Mouse (Mus musculus) embryonic facial prominence, embryonic 15.5 days (tissue): Measurements from ENCODE around the gene Plxna2. TPM values are rescaled to one million over a fixed set of nuclear protein-coding genes. Genes with fewer than 3 reads are reported as not detected.

Experiments
- ATAC-seq: fragments of 200-750 bp; cut with Nextera tagmentation; 2 replicates; pipeline ENCODE4 v1.8.0; 2017; ENCODE audit warnings: low read depth, moderate TSS enrichment; ENCODE audit not compliant: insufficient number of reproducible peaks, low FRiP score, low TSS enrichment
- H3K27ac ChIP-seq: fragments of 300-500 bp; sonication (generic); replicated peaks from 2 replicates; pipeline ENCODE4 v1.5.1; 2015; ENCODE audit warnings: mild to moderate bottlenecking, inconsistent platforms
- H3K27me3 ChIP-seq: fragments of 300-500 bp; sonication (generic); 2 replicates; pipeline ENCODE4 v1.6.1; 2015; ENCODE audit warnings: inconsistent platforms
- H3K36me3 ChIP-seq: fragments of 300-500 bp; sonication (generic); 2 replicates; pipeline ENCODE4 v1.6.1; 2015; ENCODE audit warnings: mild to moderate bottlenecking, inconsistent platforms
- H3K4me1 ChIP-seq: fragments of 300-500 bp; sonication (generic); 2 replicates; pipeline ENCODE4 v1.6.1; 2015; ENCODE audit warnings: inconsistent platforms
- H3K4me2 ChIP-seq: fragments of 300-500 bp; sonication (generic); replicated peaks from 2 replicates; pipeline ENCODE4 v1.6.1; 2015; ENCODE audit warnings: mild to moderate bottlenecking, inconsistent platforms
- H3K4me3 ChIP-seq: fragments of 300-500 bp; sonication (generic); replicated peaks from 2 replicates; pipeline ENCODE4 v1.5.1; 2015; ENCODE audit warnings: mild to moderate bottlenecking, inconsistent platforms
- H3K9ac ChIP-seq: fragments of 300-500 bp; sonication (generic); 2 replicates; pipeline ENCODE4 v1.6.1; 2015; ENCODE audit warnings: inconsistent platforms
- H3K9me3 ChIP-seq: fragments of 300-500 bp; sonication (generic); replicated peaks from 2 replicates; pipeline ENCODE4 v1.6.1; 2016; ENCODE audit warnings: inconsistent platforms
- WGBS: fragments of 180-500 bp; shearing (Covaris S2); methylation state at CpG from one replicate; pipeline ENCODE4 v1.1.7; 2015; 5-methylcytosine and 5-hydroxymethylcytosine counted together
- polyA plus RNA-seq: library from polyadenylated mRNA; unstranded; fragments of >200 nt; fragmentation: Nextera tagmentation; extraction: Ambion mirVana; gene quantifications from 2 replicates; pipeline ENCODE4 v1.2.1, GENCODE M21; 2015

Gene Plxna2
- polyA plus RNA-seq, 1 experiment from 2014 or later = 11.0 TPM

DNA sequence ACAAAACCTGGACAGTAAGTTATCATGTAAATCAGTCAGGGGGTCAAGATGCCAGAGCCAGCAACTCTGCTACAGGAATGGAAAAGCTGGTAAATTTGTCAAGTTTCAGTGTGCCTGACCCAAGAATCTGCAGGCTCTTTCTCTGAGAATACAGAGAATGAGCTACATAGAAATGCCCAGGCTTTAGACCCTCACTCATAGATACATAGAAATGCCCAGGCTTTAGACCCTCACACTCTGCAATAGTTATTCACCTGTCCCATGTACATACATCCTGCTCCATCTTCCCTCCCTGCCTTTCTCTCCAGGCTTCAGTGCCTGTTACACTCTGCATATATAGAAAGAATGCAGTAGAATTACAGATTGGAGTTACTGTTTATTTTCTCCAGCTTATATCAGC, 129.2 kb downstream of the Plxna2 start:
- Histone ChIP-seq H3K27ac (no peak overlapping the region), H3K9me3 (no peaks in the 10 kb centered on the region), H3K4me1 (peaks cover 26% of the 10 kb centered on the region), H3K4me2 (no peak overlapping the region), H3K4me3 (no peak overlapping the region), H3K36me3 (no peaks in the 10 kb centered on the region), H3K27me3 (no peaks in the 10 kb centered on the region), H3K9ac (no peak overlapping the region)
- ATAC-seq = no peak

DNA sequence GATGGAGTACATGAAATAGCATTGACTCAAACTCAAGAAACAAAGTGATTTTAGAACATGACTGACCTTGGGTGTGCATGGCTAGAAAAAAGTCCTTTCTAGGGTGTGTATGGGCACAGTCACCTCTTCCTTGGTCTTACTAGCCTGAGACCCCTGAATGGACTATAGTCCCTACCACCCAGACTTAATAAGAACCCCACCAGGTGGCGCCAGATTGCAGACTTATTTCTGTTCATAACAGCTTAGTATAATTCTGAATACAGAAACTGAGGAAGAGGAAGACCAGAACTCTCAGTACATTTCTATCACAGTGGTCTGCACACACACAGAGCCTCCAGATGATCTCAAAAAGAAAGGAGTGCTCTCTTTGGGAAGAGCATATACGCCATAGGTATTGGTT, 135.2 kb downstream of the Plxna2 start:
- WGBS = 49% methylated on average over 2 of the region's 2 CpGs
- no peak overlapping the region for H3K27ac ChIP-seq
- ATAC-seq = no peak

DNA sequence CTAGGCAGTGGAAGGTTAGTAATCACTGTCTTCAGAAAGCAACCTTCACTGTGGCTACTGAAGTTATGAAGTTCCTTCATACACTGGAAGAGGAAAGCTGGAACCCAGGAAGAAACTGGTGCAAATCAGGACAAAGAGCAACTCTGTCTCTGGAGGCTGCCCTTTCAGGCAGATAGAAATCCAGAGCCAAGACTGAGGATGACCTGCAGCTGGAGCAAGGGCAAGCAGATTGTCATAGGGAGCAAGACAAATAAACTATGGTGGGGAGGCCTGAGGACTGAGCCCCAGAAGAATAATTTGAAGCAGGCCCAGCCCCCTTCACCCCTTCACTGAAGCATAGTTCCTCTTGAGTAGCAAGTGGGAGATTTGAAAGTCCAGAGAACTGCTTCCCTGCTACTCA, 138.0 kb downstream of the Plxna2 start:
- Histone ChIP-seq H3K27me3 (no peaks in the 10 kb centered on the region), H3K9ac (no peak overlapping the region), H3K9me3 (no peaks in the 10 kb centered on the region), H3K36me3 (peaks cover 10% of the 10 kb centered on the region; the same call in 1 of the 2 replicates), H3K4me3 (no peak overlapping the region), H3K27ac (no peak overlapping the region), H3K4me2 (no peak overlapping the region), H3K4me1 (peaks cover 5% of the 10 kb centered on the region; the same call in 1 of the 2 replicates)
- no peak for ATAC-seq

More for the DNA sequence above, 135.2 kb downstream of the Plxna2 start:
- no peak overlapping the region for H3K4me2 ChIP-seq
- no peak overlapping the region for H3K4me3 ChIP-seq
- H3K9ac ChIP-seq = no peak overlapping the region
- no peaks in the 10 kb centered on the region for H3K27me3 ChIP-seq
- H3K9me3 ChIP-seq = no peaks in the 10 kb centered on the region
- H3K4me1 ChIP-seq = peaks cover 5% of the 10 kb centered on the region; the same call in 1 of the 2 replicates
- 0 out of 2 replicates have a peak, but pooled peaks cover 6% of the 10 kb centered on the region for H3K36me3 ChIP-seq

DNA sequence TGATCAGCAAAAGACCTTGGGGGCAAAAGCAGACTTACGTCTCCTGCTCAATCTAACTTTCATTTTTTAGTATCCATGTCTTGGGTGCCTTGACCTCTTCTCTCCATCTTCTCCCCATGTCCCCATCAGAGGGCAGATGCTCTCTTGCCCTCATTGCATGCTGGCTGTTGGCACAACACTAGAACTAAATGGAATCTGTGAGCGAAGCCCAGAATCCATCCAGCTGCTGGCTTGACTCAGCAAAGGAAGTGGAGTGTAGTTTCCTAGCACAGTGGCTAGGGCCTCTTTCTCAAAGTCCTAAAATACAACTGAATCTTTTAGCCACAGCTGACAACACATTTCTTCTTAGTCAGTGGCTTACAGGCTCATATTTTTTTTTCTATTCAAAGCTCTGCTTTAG, 138.4 kb downstream of the Plxna2 start:
- H3K36me3 ChIP-seq = peaks cover 10% of the 10 kb centered on the region; the same call in 1 of the 2 replicates
- no peaks in the 10 kb centered on the region for H3K9me3 ChIP-seq
- WGBS = 83% methylated on average over 2 of the region's 2 CpGs
- no peaks in the 10 kb centered on the region for H3K27me3 ChIP-seq
- H3K4me2 ChIP-seq = no peak overlapping the region
- no peak overlapping the region for H3K27ac ChIP-seq
- no peak overlapping the region for H3K4me3 ChIP-seq
- H3K4me1 ChIP-seq = peaks cover 5% of the 10 kb centered on the region; the same call in 1 of the 2 replicates
- H3K9ac ChIP-seq = no peak overlapping the region
- ATAC-seq = no peak

DNA sequence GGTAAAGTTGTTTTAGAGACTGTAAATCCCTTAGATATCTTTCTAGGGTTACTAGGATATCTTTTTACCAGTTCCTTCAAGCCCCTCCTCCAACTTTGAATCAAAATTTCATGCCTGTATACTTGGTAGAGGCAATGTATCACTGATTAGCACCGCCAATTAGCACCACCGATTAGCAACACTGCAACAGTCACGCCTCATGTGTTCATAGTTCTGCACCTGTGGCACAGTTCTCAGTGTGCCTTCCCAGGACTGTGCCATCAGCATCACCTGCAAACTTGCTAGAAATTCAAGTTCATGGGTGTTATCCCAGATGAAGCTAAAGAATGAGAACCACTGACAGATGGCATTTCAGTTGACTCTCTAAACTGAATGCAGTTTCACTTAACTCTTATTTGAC, 138.8 kb downstream of the Plxna2 start:
- no peaks in the 10 kb centered on the region for H3K27me3 ChIP-seq
- no peak for ATAC-seq
- H3K9ac ChIP-seq = no peak overlapping the region
- peaks cover 10% of the 10 kb centered on the region; the same call in 1 of the 2 replicates for H3K36me3 ChIP-seq
- H3K4me1 ChIP-seq = peaks cover 5% of the 10 kb centered on the region; the same call in 1 of the 2 replicates
- no peak overlapping the region for H3K4me3 ChIP-seq
- WGBS = 75% methylated on average over 3 of the region's 3 CpGs
- H3K9me3 ChIP-seq = no peaks in the 10 kb centered on the region
- H3K4me2 ChIP-seq = no peak overlapping the region
- H3K27ac ChIP-seq = no peak overlapping the region

DNA sequence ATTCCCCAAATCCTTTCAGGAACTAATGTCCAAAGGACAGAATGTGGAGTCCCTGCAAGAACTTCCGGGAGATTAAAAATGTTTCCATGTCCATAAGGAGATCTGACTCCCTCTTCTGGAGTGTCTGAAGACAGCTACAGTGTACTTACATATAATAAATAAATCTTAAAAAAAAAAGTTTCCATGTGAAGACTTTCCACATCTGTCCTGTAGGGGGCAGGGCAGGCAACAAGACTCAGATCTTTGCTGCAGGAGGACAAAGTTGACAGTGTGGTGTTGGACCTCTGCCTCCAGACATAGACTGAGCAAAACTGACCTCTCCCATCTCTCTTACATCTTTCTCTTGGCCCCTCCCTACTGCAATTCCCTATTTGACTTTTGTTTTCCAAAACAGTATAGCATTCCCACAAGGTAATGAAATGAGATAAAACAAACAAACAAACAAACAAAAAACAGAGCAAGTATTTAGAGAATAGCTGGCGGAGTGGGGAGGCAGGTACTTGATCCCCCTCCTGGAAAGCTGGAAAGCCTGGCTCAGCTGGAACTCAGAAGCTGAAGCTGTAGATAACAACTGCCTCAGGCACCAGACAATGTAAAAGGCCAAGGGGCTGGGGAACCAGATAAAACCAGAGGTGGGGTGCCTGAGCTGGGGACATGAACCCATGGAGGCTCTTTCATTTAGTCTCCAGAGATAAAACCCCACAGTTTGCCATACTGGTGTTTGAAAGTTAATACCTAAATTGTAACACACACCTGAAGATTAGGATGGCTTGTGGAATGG, 143.6 kb downstream of the Plxna2 start:
- H3K4me1 ChIP-seq = no peaks in the 10 kb centered on the region
- no peak overlapping the region for H3K4me3 ChIP-seq
- no peak for ATAC-seq
- peaks cover 11% of the 10 kb centered on the region; the same call in 1 of the 2 replicates for H3K36me3 ChIP-seq
- no peaks in the 10 kb centered on the region for H3K27me3 ChIP-seq
- no peak overlapping the region for H3K27ac ChIP-seq
- H3K9me3 ChIP-seq = no peaks in the 10 kb centered on the region
- H3K4me2 ChIP-seq = no peak overlapping the region
- WGBS = 71% methylated on average over 2 of the region's 2 CpGs
- H3K9ac ChIP-seq = no peak overlapping the region

DNA sequence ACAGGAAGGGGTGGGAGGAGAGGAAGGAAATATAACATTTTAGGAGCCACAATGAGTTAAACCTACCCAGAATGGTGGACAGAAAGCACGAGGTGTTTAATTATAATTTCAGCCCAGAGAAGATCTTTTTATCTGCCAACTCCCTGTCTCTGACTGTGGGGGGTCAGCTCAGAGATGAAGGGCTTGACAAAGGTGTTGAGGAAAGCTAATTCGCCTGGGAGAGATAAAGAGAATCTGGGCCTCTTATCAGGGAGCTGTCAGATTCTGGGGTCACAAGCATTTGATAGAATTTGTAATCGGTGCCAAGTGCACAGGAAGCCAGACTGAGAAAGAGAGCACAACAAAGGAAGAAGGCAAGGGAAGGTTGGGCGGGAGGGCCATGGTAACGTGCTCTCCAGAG, 144.9 kb downstream of the Plxna2 start:
- no peak overlapping the region for H3K27ac ChIP-seq
- no peaks in the 10 kb centered on the region for H3K9me3 ChIP-seq
- H3K9ac ChIP-seq = no peak overlapping the region
- H3K27me3 ChIP-seq = no peaks in the 10 kb centered on the region
- no peak overlapping the region for H3K4me3 ChIP-seq
- no peaks in the 10 kb centered on the region for H3K4me1 ChIP-seq
- 68% methylated on average over 5 of the region's 5 CpGs for WGBS
- H3K4me2 ChIP-seq = no peak overlapping the region
- peaks cover 11% of the 10 kb centered on the region; the same call in 1 of the 2 replicates for H3K36me3 ChIP-seq
- ATAC-seq = no peak

DNA sequence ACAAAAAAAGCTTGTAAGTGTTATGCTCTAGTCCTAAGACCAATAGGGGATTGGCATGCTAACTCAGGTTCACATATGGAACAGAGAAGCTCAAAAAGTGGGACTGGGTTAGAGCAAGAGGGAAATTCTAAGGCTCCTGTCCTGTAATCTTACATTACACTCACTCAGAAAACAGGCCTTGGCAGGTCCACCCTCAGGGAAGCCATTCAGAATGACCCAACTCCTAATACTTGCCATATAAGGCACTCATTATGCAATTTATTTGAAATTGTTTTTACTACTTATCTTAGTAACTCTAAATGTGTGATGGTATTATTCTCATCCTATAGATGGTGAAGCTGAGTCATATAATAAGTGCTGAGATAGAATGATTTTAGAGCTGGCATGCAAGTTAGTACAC, 146.9 kb downstream of the Plxna2 start:
- Histone ChIP-seq H3K9me3 (no peaks in the 10 kb centered on the region), H3K27me3 (no peaks in the 10 kb centered on the region), H3K27ac (no peak overlapping the region), H3K36me3 (0 out of 2 replicates have a peak, but pooled peaks cover 7% of the 10 kb centered on the region), H3K9ac (no peak overlapping the region), H3K4me1 (no peaks in the 10 kb centered on the region), H3K4me2 (no peak overlapping the region), H3K4me3 (no peak overlapping the region)
- ATAC-seq = no peak

DNA sequence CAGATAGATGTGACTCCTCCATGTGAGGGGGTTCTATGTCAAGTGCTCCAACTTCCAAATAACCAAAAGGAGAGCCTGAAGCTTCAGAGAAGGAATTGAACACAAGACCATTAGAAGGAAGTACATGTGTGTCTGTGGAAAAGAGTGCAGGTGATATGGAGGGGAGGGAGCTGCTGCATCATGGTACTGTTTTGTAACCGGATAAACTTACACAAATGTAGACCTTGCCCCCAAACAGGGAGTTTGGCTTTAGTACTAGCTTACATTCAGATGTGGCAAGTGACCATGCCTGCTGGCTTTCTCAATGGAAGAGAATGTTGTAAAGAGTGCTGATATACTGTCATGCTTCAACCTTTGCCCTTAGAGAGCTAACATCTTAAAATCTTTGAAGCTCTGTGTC, 150.8 kb downstream of the Plxna2 start:
- no peak overlapping the region for H3K4me2 ChIP-seq
- H3K4me3 ChIP-seq = no peak overlapping the region
- H3K4me1 ChIP-seq = 0 out of 2 replicates have a peak, but pooled peaks cover 2% of the 10 kb centered on the region
- no peaks in the 10 kb centered on the region for H3K27me3 ChIP-seq
- H3K9ac ChIP-seq = no peak overlapping the region
- ATAC-seq = no peak
- 0 out of 2 replicates have a peak, but pooled peaks cover 7% of the 10 kb centered on the region for H3K36me3 ChIP-seq
- no peak overlapping the region for H3K27ac ChIP-seq
- no peaks in the 10 kb centered on the region for H3K9me3 ChIP-seq
- 76% methylated on average over 1 of the region's 1 CpGs for WGBS

DNA sequence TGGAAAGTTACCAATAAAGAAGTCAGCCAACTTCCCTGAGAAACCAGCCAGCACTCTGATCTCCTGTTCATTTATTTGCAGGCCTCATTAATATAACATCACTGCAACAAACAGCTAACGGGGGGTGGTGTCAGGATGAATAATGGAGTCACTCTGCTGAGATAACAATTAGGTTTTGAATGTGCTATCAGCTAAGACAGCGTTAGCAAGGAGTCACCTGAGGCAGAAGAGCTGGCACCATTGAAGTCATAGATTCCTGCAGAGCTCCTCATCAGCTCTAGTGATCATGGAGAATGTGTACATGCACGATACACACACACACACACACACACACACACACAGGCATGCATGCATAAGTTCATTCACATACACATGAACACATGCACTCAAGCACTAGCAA, 154.0 kb downstream of the Plxna2 start:
- ATAC-seq = no peak
- 73% methylated on average over 3 of the region's 3 CpGs for WGBS

DNA sequence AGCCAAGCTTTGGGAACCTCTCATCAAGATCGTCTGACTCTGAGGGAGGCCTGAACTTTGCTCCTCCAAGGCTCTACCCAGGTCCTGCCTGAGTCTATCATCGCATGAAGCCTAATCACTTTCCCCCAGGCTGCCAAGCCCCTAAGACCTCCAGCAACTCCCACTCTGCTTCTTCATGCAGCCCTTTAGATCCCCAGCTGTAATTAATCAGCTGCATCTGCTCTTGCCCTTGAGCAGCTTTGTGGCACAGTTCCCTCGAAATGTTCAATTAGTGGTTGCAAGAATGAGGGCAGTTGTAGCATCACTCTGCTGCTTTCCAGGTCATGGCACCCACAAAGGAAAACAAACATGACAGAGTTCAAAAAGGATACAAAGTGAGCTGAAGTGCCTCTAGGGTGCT, 155.9 kb downstream of the Plxna2 start:
- no peak for ATAC-seq
- 15% methylated on average over 3 of the region's 3 CpGs for WGBS
- Histone ChIP-seq H3K27ac (no peak overlapping the region), H3K9me3 (no peaks in the 10 kb centered on the region), H3K4me1 (0 out of 2 replicates have a peak, but pooled peaks cover 4% of the 10 kb centered on the region), H3K9ac (no peak overlapping the region), H3K27me3 (no peaks in the 10 kb centered on the region), H3K4me3 (no peak overlapping the region), H3K36me3 (no peaks in the 10 kb centered on the region; the same call in 1 of the 2 replicates), H3K4me2 (no peak overlapping the region)

More for the DNA sequence above, 154.0 kb downstream of the Plxna2 start:
- Histone ChIP-seq H3K4me2 (no peak overlapping the region), H3K36me3 (no peaks in the 10 kb centered on the region), H3K9ac (no peak overlapping the region), H3K4me1 (0 out of 2 replicates have a peak, but pooled peaks cover 4% of the 10 kb centered on the region), H3K9me3 (no peaks in the 10 kb centered on the region), H3K27ac (no peak overlapping the region), H3K4me3 (no peak overlapping the region), H3K27me3 (no peaks in the 10 kb centered on the region)

DNA sequence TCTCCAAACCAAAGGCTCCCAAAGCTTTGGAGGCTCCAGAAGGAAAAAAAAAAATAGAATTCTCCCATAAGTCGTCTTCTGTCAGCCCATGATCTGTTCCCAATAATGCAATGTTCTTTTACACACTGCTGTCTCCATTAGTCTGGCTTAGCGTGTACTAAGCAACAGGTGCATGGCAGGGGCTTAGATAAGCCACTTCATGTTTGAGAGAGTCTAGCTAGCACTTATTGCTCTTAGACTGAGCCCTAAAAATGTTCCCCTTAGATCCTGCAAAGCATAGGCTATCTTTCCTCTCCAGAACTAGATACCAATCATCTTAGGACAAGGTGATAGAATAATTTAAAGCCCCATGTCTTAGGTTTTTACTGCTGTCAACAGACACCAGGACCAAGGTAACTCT, 156.3 kb downstream of the Plxna2 start:
- ATAC-seq = no peak
- 48% methylated on average over 2 of the region's 2 CpGs for WGBS
- Histone ChIP-seq H3K4me1 (0 out of 2 replicates have a peak, but pooled peaks cover 4% of the 10 kb centered on the region), H3K4me3 (no peak overlapping the region), H3K36me3 (no peaks in the 10 kb centered on the region; the same call in 1 of the 2 replicates), H3K4me2 (no peak overlapping the region), H3K9ac (no peak overlapping the region), H3K27me3 (no peaks in the 10 kb centered on the region), H3K27ac (no peak overlapping the region), H3K9me3 (no peaks in the 10 kb centered on the region)
